Mouse (Mus musculus) yolk sac, embryonic 10.5 days (tissue): ENCODE results near the gene Prss57.

Experiments
- DNase-seq: peaks from one replicate; pipeline ENCODE4 v3.0.0-alpha.2; 2017; ENCODE audit warnings: low spot score

Gene Prss57

GRCm38 (mm10) chr10:79790861-79791260, at the start of gene Prss57:
Gene Prss57 (minus strand): TSS chr10:79790961.
- no peak for DNase-seq

- no peak for DNase-seq
Observed at GRCm38 (mm10) chr10:79840091-79840490, 49.3 kb upstream of the Prss57 start.

- no peak for DNase-seq
Observed at GRCm38 (mm10) chr10:79838151-79838550, 47.4 kb upstream of the Prss57 start.

- no peak for DNase-seq
Observed at GRCm38 (mm10) chr10:79836918-79837317, 46.2 kb upstream of the Prss57 start.

- DNase-seq = peak; percentile 70
Observed at GRCm38 (mm10) chr10:79834769-79835398, 44.1 kb upstream of the Prss57 start.

- DNase-seq = no peak
Observed at GRCm38 (mm10) chr10:79832786-79833181, 42.0 kb upstream of the Prss57 start.

GRCm38 (mm10) chr10:79832026-79832785, 41.4 kb upstream of the Prss57 start:
- DNase-seq = no peak

- no peak for DNase-seq
Observed at GRCm38 (mm10) chr10:79831583-79831982, 40.8 kb upstream of the Prss57 start.

- DNase-seq = peak; percentile 79
Observed at GRCm38 (mm10) chr10:79824413-79824812, 33.7 kb upstream of the Prss57 start.

GRCm38 (mm10) chr10:79823011-79823410, 32.2 kb upstream of the Prss57 start:
- no peak for DNase-seq

GRCm38 (mm10) chr10:79822372-79822771, 31.6 kb upstream of the Prss57 start:
- peak; percentile 77 for DNase-seq

- no peak for DNase-seq
Observed at GRCm38 (mm10) chr10:79821731-79822130, 31.0 kb upstream of the Prss57 start.

- no peak for DNase-seq
Observed at GRCm38 (mm10) chr10:79820782-79821181, 30.0 kb upstream of the Prss57 start, which contains the start of gene Misp. Gene Misp (plus strand): TSS chr10:79820989.

- no peak for DNase-seq
Observed at GRCm38 (mm10) chr10:79820277-79820676, 29.5 kb upstream of the Prss57 start.

- DNase-seq = no peak
Observed at GRCm38 (mm10) chr10:79819606-79820005, 28.8 kb upstream of the Prss57 start.

GRCm38 (mm10) chr10:79818225-79818624, 27.5 kb upstream of the Prss57 start:
- no peak for DNase-seq

GRCm38 (mm10) chr10:79817111-79817510, 26.4 kb upstream of the Prss57 start:
- no peak for DNase-seq

- peak; percentile 62 for DNase-seq
Observed at GRCm38 (mm10) chr10:79815671-79816494, 25.1 kb upstream of the Prss57 start.

- no peak for DNase-seq
Observed at GRCm38 (mm10) chr10:79814271-79814842, 23.6 kb upstream of the Prss57 start.

GRCm38 (mm10) chr10:79811736-79812637, 21.2 kb upstream of the Prss57 start:
- DNase-seq = peak; percentile 70

GRCm38 (mm10) chr10:79808728-79809127, 18.0 kb upstream of the Prss57 start:
- no peak for DNase-seq
